Mouse (Mus musculus) megakaryocyte progenitor cell, adult 5-6 weeks (primary cell): Measurements from ENCODE around the gene B4galnt1. TPM values are rescaled to one million over a fixed set of nuclear protein-coding genes. Genes with fewer than 3 reads are reported as not detected.

Source experiments
- ATAC-seq: replicated peaks from 2 replicates; pipeline ENCODE4 v1.8.0; 2016; ENCODE audit warnings: mild to moderate bottlenecking, moderate TSS enrichment, inconsistent platforms; ENCODE audit not compliant: poor library complexity
- total RNA-seq, 2 experiments: library from RNA; stranded (forward) in 1 of 2; stranded (reverse) in 1 of 2; fragments of 157-497, 149-512 nt in 1 of 2; fragments of 200-1000 nt in 1 of 2; gene quantifications; 2 replicates each; pipeline versions ENCODE4 v1.2.3 to v1.2.4; 2015 to 2017

The B4galnt1 gene
- total RNA-seq, 2 experiments from 2014 or later = 139 to 219 TPM

- no peak for ATAC-seq
Observed at GRCm38 (mm10) chr10:127200279-127200678, 35.3 kb downstream of the B4galnt1 start.

- peak; percentile 35 for ATAC-seq
Observed at GRCm38 (mm10) chr10:127203106-127203505, 38.1 kb downstream of the B4galnt1 start.

GRCm38 (mm10) chr10:127204589-127204988 lies 39.6 kb downstream of the B4galnt1 start:
- peak; percentile 23 for ATAC-seq

GRCm38 (mm10) chr10:127205373-127205772 lies 40.3 kb downstream of the B4galnt1 start:
- ATAC-seq = peak; percentile 88

- no peak for ATAC-seq
Observed at GRCm38 (mm10) chr10:127208921-127209320, 43.9 kb downstream of the B4galnt1 start.

GRCm38 (mm10) chr10:127209928-127210570 lies 45.0 kb downstream of the B4galnt1 start:
- no peak for ATAC-seq

GRCm38 (mm10) chr10:127210961-127211405 lies 46.0 kb downstream of the B4galnt1 start:
- ATAC-seq = peak; percentile 42

GRCm38 (mm10) chr10:127211414-127211854 lies 46.4 kb downstream of the B4galnt1 start, which contains the start of gene Pip4k2c:
Gene Pip4k2c, minus strand, starts transcription at chr10:127211585.
- peak; percentile 92 for ATAC-seq

GRCm38 (mm10) chr10:127213272-127213671 lies 48.2 kb downstream of the B4galnt1 start:
- ATAC-seq = no peak

- ATAC-seq = no peak
Observed at GRCm38 (mm10) chr10:127213704-127214421, 48.8 kb downstream of the B4galnt1 start.

- no peak for ATAC-seq
Observed at GRCm38 (mm10) chr10:127214422-127214803, 49.4 kb downstream of the B4galnt1 start.

- no peak for ATAC-seq
Observed at GRCm38 (mm10) chr10:127216456-127216855, 51.4 kb downstream of the B4galnt1 start.

- ATAC-seq = no peak
Observed at GRCm38 (mm10) chr10:127217177-127217576, 52.2 kb downstream of the B4galnt1 start.

GRCm38 (mm10) chr10:127218339-127218738 lies 53.3 kb downstream of the B4galnt1 start:
- ATAC-seq = no peak

Other genes starting within 250 kb of the B4galnt1 start
- gene Ctdsp2, start 186.5 kb upstream of the B4galnt1 start, total RNA-seq (2015) = 40.3 and 42.1 TPM in 2 replicates
- gene Ctdsp2, start 186.5 kb upstream of the B4galnt1 start, total RNA-seq (2017) = 16.1 and 20.9 TPM in 2 replicates
- not detected in 2 replicates for gene Avil, start 164.5 kb upstream of the B4galnt1 start, total RNA-seq (2015)
- 0.03 TPM in 1 of 2 replicates, not detected in the other for gene Avil, start 164.5 kb upstream of the B4galnt1 start, total RNA-seq (2017)
- 46.6 and 48.6 TPM in 2 replicates for gene Tsfm, start 134.4 kb upstream of the B4galnt1 start, total RNA-seq (2015)
- 42.8 and 45.6 TPM in 2 replicates for gene Tsfm, start 134.4 kb upstream of the B4galnt1 start, total RNA-seq (2017)
- gene Mettl1, start 123.8 kb upstream of the B4galnt1 start, total RNA-seq (2015) = 36.5 and 46.6 TPM in 2 replicates
- gene Mettl1, start 123.8 kb upstream of the B4galnt1 start, total RNA-seq (2017) = 22.7 and 30.9 TPM in 2 replicates
- gene Eef1akmt3, start 123.7 kb upstream of the B4galnt1 start, total RNA-seq (2015) = 0.07 TPM in 1 of 2 replicates, not detected in the other
- not detected in 2 replicates for gene Eef1akmt3, start 123.7 kb upstream of the B4galnt1 start, total RNA-seq (2017)
- gene Cyp27b1, start 117.0 kb upstream of the B4galnt1 start, total RNA-seq (2015) = 0.10 TPM in 1 of 2 replicates, not detected in the other
- 0.30 TPM in 1 of 2 replicates, not detected in the other for gene Cyp27b1, start 117.0 kb upstream of the B4galnt1 start, total RNA-seq (2017)
- gene March9, start 105.0 kb upstream of the B4galnt1 start, total RNA-seq (2015) = 0.05 and 0.10 TPM in 2 replicates
- 0.08 TPM in 1 of 2 replicates, not detected in the other for gene March9, start 105.0 kb upstream of the B4galnt1 start, total RNA-seq (2017)
- 781 and 827 TPM in 2 replicates for gene Cdk4, start 101.7 kb upstream of the B4galnt1 start, total RNA-seq (2015)
- 536 and 567 TPM in 2 replicates for gene Cdk4, start 101.7 kb upstream of the B4galnt1 start, total RNA-seq (2017)
- gene Tspan31, start 95.0 kb upstream of the B4galnt1 start, total RNA-seq (2015) = 93.8 and 97.5 TPM in 2 replicates
- 67.2 and 73.0 TPM in 2 replicates for gene Tspan31, start 95.0 kb upstream of the B4galnt1 start, total RNA-seq (2017)
- 5.3 and 9.7 TPM in 2 replicates for gene Agap2, start 89.9 kb upstream of the B4galnt1 start, total RNA-seq (2015)
- 37.4 and 41.4 TPM in 2 replicates for gene Agap2, start 89.9 kb upstream of the B4galnt1 start, total RNA-seq (2017)
- gene Os9, start 44.1 kb upstream of the B4galnt1 start, total RNA-seq (2015) = 40.1 and 43.7 TPM in 2 replicates
- 192 and 207 TPM in 2 replicates for gene Os9, start 44.1 kb upstream of the B4galnt1 start, total RNA-seq (2017)
- gene Slc26a10, start 15.4 kb downstream of the B4galnt1 start, total RNA-seq (2015) = not detected in 2 replicates
- 0.84 and 0.87 TPM in 2 replicates for gene Slc26a10, start 15.4 kb downstream of the B4galnt1 start, total RNA-seq (2017)
- 1.7 and 3.1 TPM in 2 replicates for gene Arhgef25, start 24.9 kb downstream of the B4galnt1 start, total RNA-seq (2015)
- gene Arhgef25, start 24.9 kb downstream of the B4galnt1 start, total RNA-seq (2017) = 3.0 and 5.3 TPM in 2 replicates
- 23.8 and 28.0 TPM in 2 replicates for gene Dtx3, start 30.5 kb downstream of the B4galnt1 start, total RNA-seq (2015)
- gene Dtx3, start 30.5 kb downstream of the B4galnt1 start, total RNA-seq (2017) = 18.0 and 19.3 TPM in 2 replicates
- 9.7 and 11.2 TPM in 2 replicates for gene Pip4k2c, start 46.4 kb downstream of the B4galnt1 start, total RNA-seq (2015)
- gene Pip4k2c, start 46.4 kb downstream of the B4galnt1 start, total RNA-seq (2017) = 11.4 and 12.1 TPM in 2 replicates
- gene Kif5a, start 98.1 kb downstream of the B4galnt1 start, total RNA-seq (2015) = 0.05 and 0.25 TPM in 2 replicates
- 0.04 and 0.20 TPM in 2 replicates for gene Kif5a, start 98.1 kb downstream of the B4galnt1 start, total RNA-seq (2017)
- gene Dctn2, start 101.1 kb downstream of the B4galnt1 start, total RNA-seq (2015) = 63.6 and 66.8 TPM in 2 replicates
- gene Dctn2, start 101.1 kb downstream of the B4galnt1 start, total RNA-seq (2017) = 87.4 and 101 TPM in 2 replicates
- 41.9 and 44.0 TPM in 2 replicates for gene Mbd6, start 123.8 kb downstream of the B4galnt1 start, total RNA-seq (2015)
- gene Mbd6, start 123.8 kb downstream of the B4galnt1 start, total RNA-seq (2017) = 4.1 and 6.8 TPM in 2 replicates
- 88.3 and 93.1 TPM in 2 replicates for gene Mars, start 146.6 kb downstream of the B4galnt1 start, total RNA-seq (2015)
- 196 and 210 TPM in 2 replicates for gene Mars, start 146.6 kb downstream of the B4galnt1 start, total RNA-seq (2017)
- gene Arhgap9, start 156.7 kb downstream of the B4galnt1 start, total RNA-seq (2015) = 37.1 and 38.0 TPM in 2 replicates
- 37.3 and 39.5 TPM in 2 replicates for gene Arhgap9, start 156.7 kb downstream of the B4galnt1 start, total RNA-seq (2017)
- not detected in 2 replicates for gene Gli1, start 176.7 kb downstream of the B4galnt1 start, total RNA-seq (2015)
- gene Gli1, start 176.7 kb downstream of the B4galnt1 start, total RNA-seq (2017) = not detected in 2 replicates
- gene Inhbe, start 189.2 kb downstream of the B4galnt1 start, total RNA-seq (2015) = 0.02 TPM in 1 of 2 replicates, not detected in the other
- not detected in 2 replicates for gene Inhbe, start 189.2 kb downstream of the B4galnt1 start, total RNA-seq (2017)
- not detected in 2 replicates for gene Inhbc, start 205.2 kb downstream of the B4galnt1 start, total RNA-seq (2015)
- not detected in 2 replicates for gene Inhbc, start 205.2 kb downstream of the B4galnt1 start, total RNA-seq (2017)
- gene R3hdm2, start 215.1 kb downstream of the B4galnt1 start, total RNA-seq (2015) = 61.4 and 90.3 TPM in 2 replicates
- gene R3hdm2, start 215.1 kb downstream of the B4galnt1 start, total RNA-seq (2017) = 37.4 TPM in 2 replicates